Mouse (Mus musculus): ENCODE measurements around the gene Igflr1. TPM values are rescaled to one million over a fixed set of nuclear protein-coding genes. Genes with fewer than 3 reads are reported as not detected.

Igflr1 gene
- polyA plus RNA-seq, 1 experiment from 2014 or later: 3.5 TPM

- WGBS: 100% methylated on average over 1 of the region's 1 CpGs
Measured at GRCm38 (mm10) chr7:30550603-30551002, 14.6 kb upstream of the Igflr1 start.

GRCm38 (mm10) chr7:30551445-30552101 is 13.7 kb upstream of the Igflr1 start:
- peak overlapping the region; percentile 82 for H3K4me2 ChIP-seq (ENCODE audit: low read depth, severe bottlenecking)
- 3% methylated on average over 10 of the region's 10 CpGs for WGBS
- DNase-seq (ENCODE audit: low spot score) (no peak), ATAC-seq (ENCODE audit: insufficient number of reproducible peaks, low FRiP score, low TSS enrichment, low read depth) (peak; percentile 58)
- H3K36me3 ChIP-seq (ENCODE audit: control insufficient read depth, insufficient read depth, low read length): peaks cover 7% of the 10 kb centered on the region; the same call in 1 of the 2 replicates
- H3K9ac ChIP-seq (ENCODE audit: low read length): peak overlapping the region; percentile 79
- H3K4me1 ChIP-seq (ENCODE audit: control insufficient read depth, insufficient read depth, low read length): peaks cover 8% of the 10 kb centered on the region; the same call in 1 of the 2 replicates
- H3K9me3 ChIP-seq (ENCODE audit: control insufficient read depth, low read length): no peaks in the 10 kb centered on the region
- no peaks in the 10 kb centered on the region for H3K27me3 ChIP-seq (ENCODE audit: control insufficient read depth, insufficient read depth, low read length)
- peak overlapping the region; percentile 55 for H3K4me3 ChIP-seq (ENCODE audit: low read depth, low read length)
- peak overlapping the region; percentile 97 for H3K27ac ChIP-seq (replicated peaks; ENCODE audit: low read depth, low read length)

More at GRCm38 (mm10) chr7:30550603-30551002, 14.6 kb upstream of the Igflr1 start:
- ATAC-seq (ENCODE audit: insufficient number of reproducible peaks, low FRiP score, low TSS enrichment, low read depth) (no peak), DNase-seq (ENCODE audit: low spot score) (no peak)
- H3K9me3 ChIP-seq (ENCODE audit: control insufficient read depth, low read length): no peaks in the 10 kb centered on the region
- H3K4me1 ChIP-seq (ENCODE audit: control insufficient read depth, insufficient read depth, low read length): peaks cover 8% of the 10 kb centered on the region; the same call in 1 of the 2 replicates
- no peak overlapping the region for H3K4me3 ChIP-seq (ENCODE audit: low read depth, low read length)
- no peak overlapping the region for H3K27ac ChIP-seq (replicated peaks; ENCODE audit: low read depth, low read length)
- no peak overlapping the region for H3K9ac ChIP-seq (ENCODE audit: low read length)
- peaks cover 7% of the 10 kb centered on the region; the same call in 1 of the 2 replicates for H3K36me3 ChIP-seq (ENCODE audit: control insufficient read depth, insufficient read depth, low read length)
- H3K4me2 ChIP-seq (ENCODE audit: low read depth, severe bottlenecking): no peak overlapping the region
- H3K27me3 ChIP-seq (ENCODE audit: control insufficient read depth, insufficient read depth, low read length): no peaks in the 10 kb centered on the region

DNA sequence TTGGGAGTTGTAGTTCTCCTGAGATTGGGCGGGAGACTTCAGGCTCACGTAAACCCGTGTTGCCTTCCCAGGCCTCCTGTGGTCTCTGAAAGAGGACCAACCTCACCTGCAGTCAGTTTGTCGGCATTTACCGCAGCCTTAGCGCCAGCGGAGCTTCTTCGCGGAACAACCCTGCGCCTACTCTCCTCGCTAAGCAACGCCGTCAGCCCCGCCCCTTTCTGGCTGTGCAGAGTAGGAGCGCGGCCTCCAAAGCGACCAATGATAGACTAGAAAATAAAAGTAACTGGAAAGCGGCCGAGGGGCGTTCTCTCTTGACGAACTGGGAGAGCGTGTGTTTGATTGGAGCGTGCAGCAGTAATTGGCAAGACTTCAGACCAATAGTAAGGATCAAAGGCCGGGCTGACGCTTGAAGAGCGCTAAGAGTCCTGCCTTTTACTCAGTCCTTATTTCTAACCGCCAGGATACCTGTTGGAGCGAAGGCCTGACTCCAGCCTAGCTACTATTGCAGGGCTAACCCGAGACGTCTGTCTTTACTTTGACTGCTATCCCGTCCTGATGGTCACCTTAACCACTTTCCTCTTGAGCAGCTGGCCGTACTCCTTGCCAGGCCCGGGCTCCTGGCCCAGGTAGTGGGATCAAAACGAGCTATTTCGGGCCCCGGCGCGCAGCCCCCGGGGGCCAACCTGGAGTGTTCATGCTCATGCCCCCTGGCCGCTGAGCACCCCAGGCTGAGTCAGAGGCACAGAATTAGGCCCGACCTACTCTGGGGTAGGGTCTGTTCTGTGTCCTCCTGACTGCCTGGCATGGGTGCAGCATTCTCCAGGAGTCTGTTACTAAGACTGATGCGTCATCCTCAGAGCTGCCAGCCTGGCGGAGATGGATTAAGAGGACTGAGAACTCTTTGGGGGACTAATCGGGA is 12.9 kb upstream of the Igflr1 start, which contains the start of the genes Hspb6 and Proser3:
Gene Hspb6 (plus strand): TSS at position 77 of the 919 bp plus-strand sequence.
Gene Proser3 (minus strand): TSS at position 198 of the 919 bp plus-strand sequence.
- Histone ChIP-seq H3K27me3 (ENCODE audit: control insufficient read depth, insufficient read depth, low read length) (no peaks in the 10 kb centered on the region), H3K9me3 (ENCODE audit: control insufficient read depth, low read length) (no peaks in the 10 kb centered on the region), H3K4me3 (ENCODE audit: low read depth, low read length) (peak within 1 kb of the TSS; percentile 55), H3K27ac (replicated peaks; ENCODE audit: low read depth, low read length) (peak within 1 kb of the TSS; percentile 97), H3K36me3 (ENCODE audit: control insufficient read depth, insufficient read depth, low read length) (peaks cover 11% of the 10 kb centered on the region; the same call in 1 of the 2 replicates), H3K4me2 (ENCODE audit: low read depth, severe bottlenecking) (peak within 1 kb of the TSS; percentile 82), H3K9ac (ENCODE audit: low read length) (peak within 1 kb of the TSS; percentile 79), H3K4me1 (ENCODE audit: control insufficient read depth, insufficient read depth, low read length) (peaks cover 8% of the 10 kb centered on the region; the same call in 1 of the 2 replicates)
- ATAC-seq (ENCODE audit: insufficient number of reproducible peaks, low FRiP score, low TSS enrichment, low read depth): peak; percentile 93
- under 1% methylated on average over 44 of the region's 44 CpGs for WGBS
- peak; percentile 96 for DNase-seq (ENCODE audit: low spot score)

DNA sequence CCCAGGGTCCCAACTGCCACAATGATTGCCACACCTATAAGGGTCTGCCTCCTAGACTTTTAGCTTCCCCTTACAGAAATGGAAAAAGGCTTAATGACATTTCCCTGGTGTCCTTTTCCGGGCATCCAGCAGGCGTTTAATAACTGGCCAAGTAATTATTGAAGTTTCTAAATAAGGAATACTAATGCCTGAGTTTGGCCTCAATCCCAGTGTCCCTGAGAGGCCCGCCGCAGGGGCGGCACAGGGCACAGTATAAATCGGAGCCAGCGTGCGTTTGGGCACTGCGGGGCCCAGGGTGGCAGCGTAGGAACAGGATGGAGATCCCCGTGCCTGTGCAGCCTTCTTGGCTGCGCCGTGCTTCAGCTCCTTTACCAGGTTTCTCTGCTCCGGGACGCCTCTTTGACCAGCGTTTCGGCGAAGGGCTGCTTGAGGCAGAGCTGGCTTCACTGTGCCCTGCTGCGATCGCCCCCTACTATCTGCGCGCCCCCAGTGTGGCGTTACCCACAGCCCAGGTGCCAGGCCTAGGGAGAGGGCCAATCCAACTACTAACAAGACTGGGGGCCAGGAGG is 12.1 kb upstream of the Igflr1 start:
- Histone ChIP-seq H3K27ac (replicated peaks; ENCODE audit: low read depth, low read length) (peak overlapping the region; percentile 78; the same call in 1 of the 2 replicates), H3K4me2 (ENCODE audit: low read depth, severe bottlenecking) (peak overlapping the region; percentile 82), H3K27me3 (ENCODE audit: control insufficient read depth, insufficient read depth, low read length) (no peaks in the 10 kb centered on the region), H3K36me3 (ENCODE audit: control insufficient read depth, insufficient read depth, low read length) (peaks cover 11% of the 10 kb centered on the region; the same call in 1 of the 2 replicates), H3K9ac (ENCODE audit: low read length) (peak overlapping the region; percentile 64), H3K9me3 (ENCODE audit: control insufficient read depth, low read length) (no peaks in the 10 kb centered on the region), H3K4me3 (ENCODE audit: low read depth, low read length) (peak overlapping the region; percentile 55), H3K4me1 (ENCODE audit: control insufficient read depth, insufficient read depth, low read length) (peaks cover 8% of the 10 kb centered on the region; the same call in 1 of the 2 replicates)
- WGBS: 12% methylated on average over 23 of the region's 23 CpGs
- ATAC-seq (ENCODE audit: insufficient number of reproducible peaks, low FRiP score, low TSS enrichment, low read depth) (no peak), DNase-seq (ENCODE audit: low spot score) (peak; percentile 40)

DNA sequence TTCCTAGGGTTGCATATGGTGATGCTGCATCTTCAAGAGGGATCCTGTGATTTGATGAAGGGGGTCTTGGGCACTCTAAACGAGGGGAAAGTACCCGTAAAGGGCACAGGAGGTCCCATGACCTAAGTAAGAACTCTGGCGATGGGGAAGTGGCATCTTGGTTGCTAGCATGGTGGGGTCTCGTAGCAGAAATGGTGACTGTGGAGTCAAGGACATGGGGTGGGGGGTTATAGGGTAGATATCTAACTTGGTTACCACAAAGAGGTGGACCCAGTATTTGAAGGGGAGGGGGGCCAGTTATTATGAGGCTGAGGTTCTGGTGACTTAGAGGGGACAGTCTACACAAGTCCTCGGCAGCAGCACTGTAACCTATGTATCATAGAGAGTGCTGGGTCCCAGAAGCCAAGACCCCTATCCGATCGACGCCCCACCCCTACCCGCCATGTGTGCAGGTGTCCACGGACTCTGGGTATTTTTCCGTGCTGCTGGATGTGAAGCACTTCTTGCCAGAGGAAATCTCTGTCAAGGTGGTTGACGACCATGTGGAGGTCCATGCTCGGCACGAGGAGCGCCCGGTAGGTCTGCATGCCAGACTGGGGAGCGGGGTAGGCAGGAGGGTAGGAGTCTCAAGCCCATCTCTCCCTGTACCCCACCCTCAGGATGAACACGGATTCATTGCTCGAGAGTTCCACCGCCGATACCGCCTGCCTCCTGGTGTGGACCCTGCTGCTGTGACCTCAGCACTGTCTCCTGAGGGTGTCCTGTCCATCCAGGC is 11.2 kb upstream of the Igflr1 start:
- Histone ChIP-seq H3K27ac (replicated peaks; ENCODE audit: low read depth, low read length) (no peak overlapping the region), H3K9me3 (ENCODE audit: control insufficient read depth, low read length) (no peaks in the 10 kb centered on the region), H3K36me3 (ENCODE audit: control insufficient read depth, insufficient read depth, low read length) (peaks cover 8% of the 10 kb centered on the region; the same call in 1 of the 2 replicates), H3K27me3 (ENCODE audit: control insufficient read depth, insufficient read depth, low read length) (no peaks in the 10 kb centered on the region), H3K4me1 (ENCODE audit: control insufficient read depth, insufficient read depth, low read length) (peaks cover 14% of the 10 kb centered on the region), H3K4me2 (ENCODE audit: low read depth, severe bottlenecking) (peak overlapping the region; percentile 82), H3K4me3 (ENCODE audit: low read depth, low read length) (no peak overlapping the region), H3K9ac (ENCODE audit: low read length) (peak overlapping the region; percentile 64; the same call in 1 of the 2 replicates)
- 85% methylated on average over 22 of the region's 22 CpGs for WGBS
- no peak for DNase-seq (ENCODE audit: low spot score)
- no peak for ATAC-seq (ENCODE audit: insufficient number of reproducible peaks, low FRiP score, low TSS enrichment, low read depth)

DNA sequence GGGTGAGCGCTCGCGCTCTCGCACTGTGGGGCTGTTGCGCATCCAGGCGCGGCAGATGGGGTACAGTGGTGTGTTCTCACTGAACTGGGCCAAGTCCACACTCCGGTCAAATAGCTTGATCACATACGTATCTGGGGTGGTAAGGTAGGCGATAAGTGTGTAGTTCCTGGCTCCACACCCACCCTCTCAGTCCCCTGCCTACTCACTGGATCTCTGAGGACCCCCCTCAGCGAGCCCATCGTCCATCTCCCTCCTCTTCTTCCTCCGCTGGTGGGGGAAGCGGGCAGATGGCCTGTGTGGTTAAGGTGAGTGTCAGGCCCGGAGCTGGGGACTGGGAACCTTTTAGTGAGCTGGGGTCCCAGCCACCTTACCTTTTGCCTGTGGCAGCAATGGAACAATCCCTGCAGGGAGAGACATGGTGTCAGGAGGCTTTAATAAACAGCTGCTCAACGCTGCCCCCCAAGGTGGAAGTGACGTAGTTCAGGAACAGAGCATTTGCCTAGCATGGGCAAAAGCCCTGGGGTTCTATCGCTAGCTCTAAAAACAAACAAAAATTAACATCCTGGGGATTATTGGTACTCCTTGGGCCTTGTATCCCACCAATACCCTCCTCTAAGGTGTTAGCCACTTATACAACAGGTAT is 8.2 kb upstream of the Igflr1 start:
- no peak for ATAC-seq (ENCODE audit: insufficient number of reproducible peaks, low FRiP score, low TSS enrichment, low read depth)
- peaks cover 8% of the 10 kb centered on the region; the same call in 1 of the 2 replicates for H3K36me3 ChIP-seq (ENCODE audit: control insufficient read depth, insufficient read depth, low read length)
- no peak for DNase-seq (ENCODE audit: low spot score)
- no peaks in the 10 kb centered on the region for H3K9me3 ChIP-seq (ENCODE audit: control insufficient read depth, low read length)
- H3K27ac ChIP-seq (replicated peaks; ENCODE audit: low read depth, low read length): no peak overlapping the region
- H3K9ac ChIP-seq (ENCODE audit: low read length): no peak overlapping the region
- H3K4me1 ChIP-seq (ENCODE audit: control insufficient read depth, insufficient read depth, low read length): peaks cover 14% of the 10 kb centered on the region
- H3K4me3 ChIP-seq (ENCODE audit: low read depth, low read length): no peak overlapping the region
- 93% methylated on average over 18 of the region's 18 CpGs for WGBS
- H3K4me2 ChIP-seq (ENCODE audit: low read depth, severe bottlenecking): no peak overlapping the region
- H3K27me3 ChIP-seq (ENCODE audit: control insufficient read depth, insufficient read depth, low read length): no peaks in the 10 kb centered on the region

DNA sequence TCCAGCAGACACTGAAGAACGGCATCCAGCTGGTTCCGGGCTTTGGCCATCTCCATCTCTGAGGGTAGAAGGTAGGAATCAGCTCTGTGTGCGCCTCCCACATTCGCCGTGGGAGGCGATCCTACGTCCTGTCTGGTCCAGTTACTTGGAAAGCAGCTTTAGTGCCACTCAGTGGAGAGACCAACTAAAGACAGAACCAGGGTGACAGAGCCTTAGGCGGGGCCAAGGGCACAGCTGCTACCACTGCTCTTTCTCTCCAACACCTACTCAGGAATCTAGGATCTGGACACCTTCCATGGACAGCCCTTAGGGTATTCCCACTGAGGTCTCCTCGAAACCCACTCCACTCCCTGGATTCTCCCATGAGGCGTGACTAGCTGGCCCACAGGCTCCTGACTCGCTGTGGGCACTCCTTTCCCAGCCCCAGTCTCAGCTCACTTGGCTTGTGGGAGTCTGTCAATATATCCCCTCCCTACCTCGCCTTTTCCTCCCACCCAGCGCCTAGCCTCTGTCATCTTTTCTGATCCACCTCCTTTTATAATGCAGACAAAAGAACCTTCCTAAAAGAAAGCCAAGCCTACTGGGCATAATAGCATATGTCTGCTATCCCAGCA is 7.2 kb upstream of the Igflr1 start:
- WGBS: 87% methylated on average over 13 of the region's 13 CpGs
- Histone ChIP-seq H3K4me2 (ENCODE audit: low read depth, severe bottlenecking) (no peak overlapping the region), H3K27ac (replicated peaks; ENCODE audit: low read depth, low read length) (no peak overlapping the region), H3K9me3 (ENCODE audit: control insufficient read depth, low read length) (no peaks in the 10 kb centered on the region), H3K27me3 (ENCODE audit: control insufficient read depth, insufficient read depth, low read length) (no peaks in the 10 kb centered on the region), H3K4me3 (ENCODE audit: low read depth, low read length) (peak overlapping the region; percentile 39; the same call in 1 of the 2 replicates), H3K9ac (ENCODE audit: low read length) (no peak overlapping the region), H3K36me3 (ENCODE audit: control insufficient read depth, insufficient read depth, low read length) (peaks cover 8% of the 10 kb centered on the region; the same call in 1 of the 2 replicates), H3K4me1 (ENCODE audit: control insufficient read depth, insufficient read depth, low read length) (peaks cover 11% of the 10 kb centered on the region)
- DNase-seq (ENCODE audit: low spot score) (no peak), ATAC-seq (ENCODE audit: insufficient number of reproducible peaks, low FRiP score, low TSS enrichment, low read depth) (no peak)
